Mouse (Mus musculus) hindbrain, embryonic 11.5 days (tissue): ENCODE measurements around the gene Gas1. TPM values are rescaled to one million over a fixed set of nuclear protein-coding genes. Genes with fewer than 3 reads are reported as not detected.

ENCODE experiments used
- ATAC-seq: fragments of 200-750 bp; cut with Nextera tagmentation; 2 replicates; pipeline ENCODE4 v1.8.0; 2017; ENCODE audit warnings: mild to moderate bottlenecking, moderate TSS enrichment, moderate library complexity; ENCODE audit not compliant: low FRiP score
- DNase-seq: peaks from one replicate; pipeline ENCODE4 v3.0.0-alpha.2; 2015; ENCODE audit warnings: low spot score
- H3K27ac ChIP-seq: fragments of 300-500 bp; sonication (generic); 2 replicates; pipeline ENCODE4 v1.5.1; 2014; ENCODE audit warnings: mild to moderate bottlenecking, low read depth, low read length
- H3K27me3 ChIP-seq: fragments of 300-500 bp; sonication (generic); 2 replicates; pipeline ENCODE4 v1.6.1; 2014; ENCODE audit warnings: mild to moderate bottlenecking, low read length, moderate library complexity, mixed read lengths; ENCODE audit not compliant: control insufficient read depth, insufficient read depth
- H3K36me3 ChIP-seq: fragments of 300-500 bp; sonication (generic); 2 replicates; pipeline ENCODE4 v1.6.1; 2014; ENCODE audit warnings: mild to moderate bottlenecking, low read length, moderate library complexity, mixed read lengths; ENCODE audit not compliant: control insufficient read depth, insufficient read depth
- H3K4me1 ChIP-seq: fragments of 300-500 bp; sonication (generic); replicated peaks from 2 replicates; pipeline ENCODE4 v1.6.1; 2014; ENCODE audit warnings: low read length, mixed read lengths; ENCODE audit not compliant: control insufficient read depth, insufficient read depth
- H3K4me2 ChIP-seq: fragments of 300-500 bp; sonication (generic); replicated peaks from 2 replicates; pipeline ENCODE4 v1.6.1; 2014; ENCODE audit warnings: mild to moderate bottlenecking, low read depth, low read length
- H3K4me3 ChIP-seq: fragments of 300-500 bp; sonication (generic); 2 replicates; pipeline ENCODE4 v1.5.1; 2014; ENCODE audit warnings: low read depth, low read length
- H3K9ac ChIP-seq: fragments of 300-500 bp; sonication (generic); 2 replicates; pipeline ENCODE4 v1.6.1; 2014; ENCODE audit warnings: low read depth, low read length
- H3K9me3 ChIP-seq: fragments of 300-500 bp; sonication (generic); 2 replicates; pipeline ENCODE4 v1.6.1; 2016; ENCODE audit warnings: low read length; ENCODE audit not compliant: control insufficient read depth
- WGBS: fragments of 180-500 bp; shearing (Covaris S2); extraction: QIAGEN DNeasy Blood & Tissue Kit; methylation state at CpG from one replicate; pipeline ENCODE4 v1.1.7; 2014; 5-methylcytosine and 5-hydroxymethylcytosine counted together
- polyA plus RNA-seq: library from polyadenylated mRNA; unstranded; fragments of >200 nt; fragmentation: Nextera tagmentation; extraction: Ambion mirVana; gene quantifications from 2 replicates; pipeline ENCODE4 v1.2.1, GENCODE M21; 2014

The Gas1 gene
- polyA plus RNA-seq, 1 experiment from 2014 or later, result 106 TPM

GRCm38 (mm10) chr13:60124456-60124855 lies 52.7 kb downstream of the Gas1 start:
- Histone ChIP-seq H3K9ac (no peak overlapping the region), H3K4me2 (no peak overlapping the region), H3K4me3 (no peak overlapping the region), H3K4me1 (peaks cover 4% of the 10 kb centered on the region; the same call in 1 of the 2 replicates), H3K27me3 (no peaks in the 10 kb centered on the region), H3K9me3 (no peaks in the 10 kb centered on the region), H3K36me3 (no peaks in the 10 kb centered on the region), H3K27ac (no peak overlapping the region)
- WGBS, result 70% methylated on average over 7 of the region's 7 CpGs
- ATAC-seq (no peak), DNase-seq (no peak)
